Mouse (Mus musculus) stomach, embryonic 16.5 days (tissue): Measurements from ENCODE around the gene Tsku. TPM values are rescaled to one million over a fixed set of nuclear protein-coding genes. Genes with fewer than 3 reads are reported as not detected.

Experiments used
- ATAC-seq: fragments of 200-750 bp; cut with Nextera tagmentation; 2 replicates; pipeline ENCODE4 v1.8.0; 2017; ENCODE audit warnings: moderate number of reproducible peaks, moderate TSS enrichment; ENCODE audit not compliant: insufficient read depth, low FRiP score
- H3K27ac ChIP-seq: fragments of 300-500 bp; sonication (generic); 2 replicates; pipeline ENCODE4 v1.5.1; 2014; ENCODE audit warnings: low read length
- H3K27me3 ChIP-seq: fragments of 300-500 bp; sonication (generic); 2 replicates; pipeline ENCODE4 v1.6.1; 2014; ENCODE audit warnings: low read length, control low read depth, mixed read lengths; ENCODE audit not compliant: control insufficient read depth, insufficient read depth
- H3K36me3 ChIP-seq: fragments of 300-500 bp; sonication (generic); 2 replicates; pipeline ENCODE4 v1.6.1; 2014; ENCODE audit warnings: low read length; ENCODE audit not compliant: control insufficient read depth, insufficient read depth
- H3K4me1 ChIP-seq: fragments of 300-500 bp; sonication (generic); 2 replicates; pipeline ENCODE4 v1.6.1; 2014; ENCODE audit warnings: low read length, control low read depth, mixed read lengths; ENCODE audit not compliant: control insufficient read depth, insufficient read depth
- H3K4me2 ChIP-seq: fragments of 300-500 bp; sonication (generic); 2 replicates; pipeline ENCODE4 v1.6.1; 2014; ENCODE audit warnings: low read depth, low read length, mixed read lengths
- H3K4me3 ChIP-seq: fragments of 300-500 bp; sonication (generic); replicated peaks from 2 replicates; pipeline ENCODE4 v1.5.1; 2014; ENCODE audit warnings: mild to moderate bottlenecking, low read length
- H3K9ac ChIP-seq: fragments of 300-500 bp; sonication (generic); 2 replicates; pipeline ENCODE4 v1.6.1; 2014; ENCODE audit warnings: low read length
- H3K9me3 ChIP-seq: fragments of 300-500 bp; sonication (generic); replicated peaks from 2 replicates; pipeline ENCODE4 v1.6.1; 2016; ENCODE audit warnings: low read length, control low read depth; ENCODE audit not compliant: control insufficient read depth
- WGBS: fragments of 180-500 bp; shearing (Covaris S2); extraction: QIAGEN DNeasy Blood & Tissue Kit; methylation state at CpG from one replicate; pipeline ENCODE4 v1.1.7; 2014; 5-methylcytosine and 5-hydroxymethylcytosine counted together
- polyA plus RNA-seq: library from polyadenylated mRNA; unstranded; fragments of >200 nt; fragmentation: Nextera tagmentation; extraction: Ambion mirVana; gene quantifications from 2 replicates; pipeline ENCODE4 v1.2.1, GENCODE M21; 2015

Gene Tsku
- polyA plus RNA-seq, 1 experiment from 2014 or later = 9.9 TPM

DNA sequence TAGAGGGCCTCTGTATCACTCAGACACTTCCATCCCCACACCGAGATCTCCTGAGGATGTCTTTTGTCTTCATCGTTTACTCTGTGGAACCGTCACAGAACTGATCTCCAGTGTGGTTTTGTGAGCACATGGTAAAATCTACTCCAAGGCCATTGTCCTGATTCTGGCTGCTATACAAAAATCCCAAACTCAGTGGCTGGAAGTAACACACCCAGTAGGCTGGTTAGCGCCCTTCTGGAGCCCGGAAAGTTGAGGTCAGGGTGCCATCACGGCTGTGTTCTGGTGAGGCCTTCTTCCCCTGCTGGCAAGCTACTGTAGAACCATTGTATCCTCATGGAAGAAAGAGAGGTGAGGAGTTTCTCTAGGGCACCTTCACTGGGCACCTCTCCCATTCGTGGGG is 35.1 kb downstream of the Tsku start:
- no peaks in the 10 kb centered on the region for H3K9me3 ChIP-seq
- no peak overlapping the region for H3K27ac ChIP-seq
- ATAC-seq = no peak
- H3K4me3 ChIP-seq = no peak overlapping the region
- 85% methylated on average over 7 of the region's 7 CpGs for WGBS
- no peaks in the 10 kb centered on the region for H3K27me3 ChIP-seq
- peaks cover 13% of the 10 kb centered on the region for H3K4me1 ChIP-seq
- no peak overlapping the region for H3K9ac ChIP-seq
- H3K4me2 ChIP-seq = no peak overlapping the region
- H3K36me3 ChIP-seq = no peaks in the 10 kb centered on the region

- Histone ChIP-seq H3K27me3 (no peaks in the 10 kb centered on the region), H3K9me3 (no peaks in the 10 kb centered on the region), H3K36me3 (no peaks in the 10 kb centered on the region), H3K27ac (no peak overlapping the region), H3K4me1 (no peaks in the 10 kb centered on the region), H3K9ac (no peak overlapping the region), H3K4me2 (no peak overlapping the region), H3K4me3 (no peak overlapping the region)
- WGBS = 57% methylated on average over 1 of the region's 1 CpGs
- ATAC-seq = no peak
Measured at GRCm38 (mm10) chr7:98324228-98324627, 36.9 kb downstream of the Tsku start.

DNA sequence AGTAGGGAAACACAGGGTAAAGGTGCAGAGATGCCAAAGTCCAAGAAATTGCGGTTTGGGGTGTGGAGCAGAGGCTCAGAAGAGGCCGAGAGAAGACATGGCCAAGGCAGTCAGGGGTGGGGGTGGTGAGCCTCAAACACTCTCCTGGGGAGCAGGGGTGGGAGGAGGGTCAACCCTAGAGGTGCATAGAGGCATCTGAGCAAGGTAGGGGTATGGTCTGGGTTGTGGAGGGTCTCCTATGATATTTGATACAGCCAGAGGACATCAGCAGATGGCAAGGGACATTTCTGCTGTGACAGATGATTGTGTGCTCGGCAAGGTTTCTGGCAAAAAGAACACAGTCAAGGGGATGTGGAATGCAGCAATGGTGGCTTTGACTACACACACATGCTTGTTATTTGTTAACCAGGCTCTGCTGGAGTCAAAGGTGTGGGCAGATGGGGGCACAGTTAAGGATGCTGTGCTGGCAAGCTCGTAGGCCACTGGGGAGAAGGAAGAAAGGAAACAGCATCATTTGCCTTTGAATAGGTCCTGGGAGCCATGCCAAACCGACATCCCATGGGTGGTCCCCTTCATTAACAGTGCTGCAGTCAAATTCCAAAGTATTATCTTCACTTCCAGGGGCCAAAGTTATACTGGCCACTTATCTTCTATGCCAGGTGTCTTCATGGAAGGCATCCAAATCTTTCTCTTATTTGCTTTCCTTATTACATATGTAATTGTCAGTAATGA is 37.7 kb downstream of the Tsku start:
- Histone ChIP-seq H3K9ac (no peak overlapping the region), H3K9me3 (no peaks in the 10 kb centered on the region), H3K4me1 (no peaks in the 10 kb centered on the region), H3K4me3 (no peak overlapping the region), H3K27me3 (no peaks in the 10 kb centered on the region), H3K27ac (no peak overlapping the region), H3K36me3 (no peaks in the 10 kb centered on the region), H3K4me2 (no peak overlapping the region)
- ATAC-seq = no peak
- 38% methylated on average over 5 of the region's 5 CpGs for WGBS

- H3K4me3 ChIP-seq = no peak overlapping the region
- no peak for ATAC-seq
- WGBS = 66% methylated on average over 3 of the region's 3 CpGs
Measured at GRCm38 (mm10) chr7:98322415-98322814, 38.7 kb downstream of the Tsku start.

DNA sequence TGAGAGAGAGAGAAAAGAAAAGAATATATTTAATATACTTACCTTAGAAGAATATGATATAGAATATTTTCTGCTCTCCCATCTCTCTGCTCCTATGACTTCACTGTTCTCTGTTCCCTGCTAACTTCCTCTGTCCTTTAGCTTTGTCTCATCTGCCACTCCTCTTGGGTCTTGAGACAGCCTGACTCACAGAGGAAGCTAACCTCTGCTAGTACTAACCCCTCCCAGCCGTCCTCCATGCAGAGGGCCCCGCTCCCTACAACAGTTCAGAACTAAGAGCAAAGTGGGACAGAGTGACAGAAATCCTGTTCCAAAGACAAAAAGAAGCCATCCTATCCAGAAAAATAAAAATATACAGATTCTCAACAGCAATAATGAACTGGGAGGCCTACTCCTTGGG is 40.0 kb downstream of the Tsku start, which contains the start of gene Acer3:
Acer3 (minus strand) TSS at position 126 of the 400 bp plus-strand sequence.
- Histone ChIP-seq H3K9me3 (no peaks in the 10 kb centered on the region), H3K4me1 (no peaks in the 10 kb centered on the region), H3K4me3 (no peak within 1 kb of the TSS), H3K27me3 (no peaks in the 10 kb centered on the region), H3K27ac (no peak within 1 kb of the TSS), H3K4me2 (no peak within 1 kb of the TSS), H3K36me3 (no peaks in the 10 kb centered on the region), H3K9ac (no peak within 1 kb of the TSS)
- WGBS = 84% methylated on average over 2 of the region's 2 CpGs
- no peak for ATAC-seq

More at GRCm38 (mm10) chr7:98322415-98322814, 38.7 kb downstream of the Tsku start:
- Histone ChIP-seq H3K9ac (no peak overlapping the region), H3K4me1 (no peaks in the 10 kb centered on the region), H3K36me3 (no peaks in the 10 kb centered on the region), H3K9me3 (no peaks in the 10 kb centered on the region), H3K27me3 (no peaks in the 10 kb centered on the region), H3K27ac (no peak overlapping the region), H3K4me2 (no peak overlapping the region)

DNA sequence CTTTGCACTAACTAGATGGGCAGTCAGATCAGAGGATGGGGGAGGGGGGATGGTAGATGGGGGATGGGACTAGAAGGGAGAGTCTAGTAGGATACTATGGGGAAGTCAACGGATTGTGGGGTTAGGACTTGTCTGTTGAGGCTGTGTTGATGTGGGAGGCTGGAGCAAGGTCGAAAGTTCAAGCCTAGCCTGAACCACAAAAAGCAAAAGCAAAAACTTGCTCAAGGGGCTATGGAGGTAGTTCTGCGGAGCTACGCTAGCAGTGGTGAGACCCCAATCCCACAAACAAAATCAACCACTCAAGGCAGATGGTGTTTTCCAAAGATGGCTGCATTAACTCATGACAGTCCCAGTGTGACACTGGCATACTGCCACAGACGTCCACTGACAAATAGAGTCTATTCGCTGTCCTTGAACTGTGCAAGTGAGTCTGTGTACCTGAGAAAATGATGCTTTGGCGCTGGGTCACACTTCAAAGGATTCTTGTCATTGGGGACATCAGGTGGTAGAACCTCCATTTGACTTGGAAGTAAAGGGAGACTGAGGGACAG is 41.0 kb downstream of the Tsku start:
- H3K27me3 ChIP-seq = no peaks in the 10 kb centered on the region
- no peak for ATAC-seq
- 86% methylated on average over 7 of the region's 7 CpGs for WGBS
- H3K4me3 ChIP-seq = no peak overlapping the region
- H3K9me3 ChIP-seq = no peaks in the 10 kb centered on the region
- H3K9ac ChIP-seq = no peak overlapping the region
- H3K4me1 ChIP-seq = no peaks in the 10 kb centered on the region
- H3K4me2 ChIP-seq = no peak overlapping the region
- H3K36me3 ChIP-seq = no peaks in the 10 kb centered on the region
- H3K27ac ChIP-seq = no peak overlapping the region

DNA sequence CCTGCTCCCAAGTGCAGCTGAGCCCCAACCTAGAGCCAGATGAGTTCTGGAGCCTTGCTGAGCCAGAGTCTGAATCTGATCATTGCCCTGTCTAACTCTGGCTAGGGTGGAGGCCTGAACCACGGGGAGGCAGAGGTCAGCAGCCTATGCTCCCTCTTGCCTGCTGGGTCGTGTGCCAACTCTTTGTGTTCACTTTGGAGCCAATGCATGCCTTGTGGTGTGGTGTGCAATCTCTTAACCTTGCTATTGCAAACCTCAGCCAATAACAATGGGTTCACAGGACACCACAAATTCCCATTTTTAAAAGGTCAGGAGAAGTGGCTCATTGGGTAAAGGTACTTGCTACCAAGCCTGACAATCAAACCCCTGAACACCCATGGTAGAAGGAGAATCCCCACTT is 44.6 kb downstream of the Tsku start:
- no peak overlapping the region for H3K4me2 ChIP-seq
- H3K9me3 ChIP-seq = no peaks in the 10 kb centered on the region
- no peaks in the 10 kb centered on the region for H3K27me3 ChIP-seq
- H3K9ac ChIP-seq = no peak overlapping the region
- H3K4me1 ChIP-seq = no peaks in the 10 kb centered on the region
- H3K4me3 ChIP-seq = no peak overlapping the region
- no peaks in the 10 kb centered on the region for H3K36me3 ChIP-seq
- no peak overlapping the region for H3K27ac ChIP-seq
- WGBS = 56% methylated on average over 2 of the region's 2 CpGs
- ATAC-seq = no peak

- Histone ChIP-seq H3K4me1 (no peaks in the 10 kb centered on the region), H3K27me3 (no peaks in the 10 kb centered on the region), H3K4me2 (no peak overlapping the region), H3K27ac (no peak overlapping the region), H3K9me3 (no peaks in the 10 kb centered on the region), H3K9ac (no peak overlapping the region), H3K36me3 (no peaks in the 10 kb centered on the region), H3K4me3 (no peak overlapping the region)
- 74% methylated on average over 2 of the region's 2 CpGs for WGBS
- no peak for ATAC-seq
Measured at GRCm38 (mm10) chr7:98315087-98315486, 46.0 kb downstream of the Tsku start.

DNA sequence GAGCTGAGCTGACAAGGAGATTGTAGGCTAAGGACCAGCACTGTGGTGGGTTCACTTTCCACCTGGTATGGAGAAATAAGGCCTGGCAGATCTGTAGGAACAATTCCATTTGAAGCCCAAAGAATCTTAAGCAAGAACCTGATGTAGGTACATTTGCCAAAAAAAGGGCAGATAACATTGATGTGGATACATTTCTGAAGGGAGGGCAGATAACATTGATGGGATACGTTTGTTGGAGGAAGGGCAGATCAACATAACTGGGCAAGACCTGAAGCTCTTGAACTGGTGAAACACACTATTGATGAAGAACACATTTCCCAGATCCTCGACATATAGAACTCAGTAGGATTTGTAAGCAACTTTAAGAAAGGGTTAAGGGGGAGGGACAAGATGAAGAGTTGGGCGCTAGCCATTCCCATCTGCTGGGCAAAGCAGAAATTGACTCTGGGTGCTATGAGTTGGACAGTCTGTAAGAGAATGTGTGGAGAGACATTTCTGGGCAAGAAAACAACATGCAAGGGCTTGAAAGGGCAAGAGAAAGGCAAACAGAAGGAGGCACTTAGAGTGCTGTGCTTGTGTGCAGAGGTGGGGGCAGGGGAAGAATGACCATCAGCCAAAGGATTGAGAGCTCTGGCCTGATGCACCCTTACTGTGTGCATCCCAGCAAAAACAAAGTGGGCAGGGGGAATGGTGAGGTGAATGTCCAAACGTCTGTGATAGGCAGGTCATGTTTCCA is 48.8 kb downstream of the Tsku start:
- H3K4me1 ChIP-seq = peaks cover 6% of the 10 kb centered on the region; the same call in 1 of the 2 replicates
- H3K4me3 ChIP-seq = no peak overlapping the region
- H3K36me3 ChIP-seq = no peaks in the 10 kb centered on the region
- ATAC-seq = no peak
- no peak overlapping the region for H3K9ac ChIP-seq
- H3K9me3 ChIP-seq = no peaks in the 10 kb centered on the region
- 44% methylated on average over 4 of the region's 4 CpGs for WGBS
- no peaks in the 10 kb centered on the region for H3K27me3 ChIP-seq
- H3K27ac ChIP-seq = no peak overlapping the region
- no peak overlapping the region for H3K4me2 ChIP-seq
